8 mouse cellular contexts compared by ENCODE assay signal in genomic region chr11:115779038-115779571, GRCm38 (mm10). TPM values are rescaled to one million over a fixed set of nuclear protein-coding genes. Genes with fewer than 3 reads are reported as not detected.
DNase-seq lines count a peak whose midpoint lies in the region; ATAC-seq and TF ChIP-seq lines count a peak whose summit lies in the region.

No protein-coding gene starts in this region.

- H3K4me3 ChIP-seq in MEL (ENCODE audit: control insufficient read depth in 1 of 2, insufficient read depth in 1 of 2, low read depth in 2 of 2, low read length in 2 of 2), result no peak overlapping the region
- H3K4me3 ChIP-seq in brown adipose tissue, adult 24 weeks (ENCODE audit: insufficient read depth, low read depth, low read length), result no peak overlapping the region
- H3K4me3 ChIP-seq in hindbrain, embryonic 12.5 days, result no peak overlapping the region

- no peak for TF ChIP-seq POLR2A in MEL (IDR thresholded peaks at IDR 0.05; ENCODE audit: control insufficient read depth in 1 of 2, insufficient read depth in 1 of 2, low read depth in 1 of 2, low read length in 2 of 2, poor library complexity in 1 of 2)

- peaks cover 0 to 9% of the 10 kb centered on the region in 2 experiments; a peak in 3 of 4 replicates for H3K36me3 ChIP-seq in MEL (ENCODE audit: control insufficient read depth in 1 of 2, insufficient read depth in 2 of 2, low read length in 2 of 2)
- H3K36me3 ChIP-seq in hindbrain, embryonic 12.5 days, result no peaks in the 10 kb centered on the region

- no peaks in the 10 kb centered on the region for H3K9me3 ChIP-seq in MEL (replicated peaks; ENCODE audit: insufficient read depth, low read length)
- H3K9me3 ChIP-seq in hindbrain, embryonic 12.5 days (replicated peaks), result no peaks in the 10 kb centered on the region

- H3K79me2 ChIP-seq in MEL (ENCODE audit: control insufficient read depth, insufficient read depth, low read length, poor library complexity), result no peaks in the 10 kb centered on the region; the same call in 1 of the 2 replicates

- H3K27me3 ChIP-seq in MEL (ENCODE audit: control insufficient read depth in 1 of 2, insufficient read depth in 2 of 2, low read length in 2 of 2), result no peaks in the 10 kb centered on the region
- H3K27me3 ChIP-seq in hindbrain, embryonic 12.5 days, result no peaks in the 10 kb centered on the region

- 10% methylated on average over 9 of the region's 9 CpGs for WGBS in hindbrain, embryonic 12.5 days

- H3K9ac ChIP-seq in MEL (ENCODE audit: control insufficient read depth, low read depth, low read length, poor library complexity, severe bottlenecking), result peak overlapping the region; percentile 29
- H3K9ac ChIP-seq in hindbrain, embryonic 12.5 days, result peak overlapping the region; percentile 38; the same call in 1 of the 2 replicates

- TF ChIP-seq CTCF in MEL (IDR thresholded peaks at IDR 0.05 in 2 of 3, conservative IDR thresholded peaks at IDR 0.05 in 1 of 3; ENCODE audit: control insufficient read depth in 1 of 3, insufficient read depth in 1 of 3, low read depth in 2 of 3, low read length in 3 of 3, poor library complexity in 1 of 3, severe bottlenecking in 1 of 3), result no peak

- ATAC-seq in hindbrain, embryonic 12.5 days (ENCODE audit: low FRiP score), result peak; percentile 78

- peak overlapping the region; percentile 32 for H3K4me2 ChIP-seq in hindbrain, embryonic 12.5 days (replicated peaks)

- H3K4me1 ChIP-seq in MEL (ENCODE audit: control insufficient read depth in 1 of 2, insufficient read depth in 2 of 2, low read length in 2 of 2), result peaks cover 11 to 14% of the 10 kb centered on the region in 2 experiments; a peak in 3 of 4 replicates
- H3K4me1 ChIP-seq in brown adipose tissue, adult 24 weeks (ENCODE audit: control insufficient read depth, insufficient read depth, insufficient read length, low read length), result peaks cover 36% of the 10 kb centered on the region
- peaks cover 80% of the 10 kb centered on the region for H3K4me1 ChIP-seq in hindbrain, embryonic 12.5 days

- peak in 1 of 2 experiments; percentile 28; a peak in 1 of 4 replicates for TF ChIP-seq EP300 in MEL (IDR thresholded peaks at IDR 0.05; ENCODE audit: low read depth in 1 of 2, low read length in 2 of 2)

- DNase-seq in MEL (ENCODE audit: low read depth, low spot score), result peak; percentile 50
- DNase-seq in gastrocnemius, adult 18-20 months (ENCODE audit: low spot score), result peak; percentile 87
- DNase-seq in layer of hippocampus, postnatal 14 days (ENCODE audit: low spot score in 2 of 2), result peak; percentile 50 to 55
- peak; percentile 97 for DNase-seq in lung, postnatal 25 days (ENCODE audit: low spot score)
- peak; percentile 71 to 77 for DNase-seq in right cerebral cortex, postnatal 10 days (ENCODE audit: low spot score in 2 of 2)
- DNase-seq in yolk sac, embryonic 10.5 days (ENCODE audit: low spot score), result peak; percentile 67

- no peak for TF ChIP-seq RAD21 in MEL (IDR thresholded peaks at IDR 0.05; ENCODE audit: low read depth, low read length)

- peak overlapping the region; percentile 33 for H3K27ac ChIP-seq in MEL (ENCODE audit: control insufficient read depth, low read depth, low read length)
- peak overlapping the region; percentile 76 for H3K27ac ChIP-seq in brown adipose tissue, adult 24 weeks (replicated peaks; ENCODE audit: low read depth, low read length)
- H3K27ac ChIP-seq in hindbrain, embryonic 12.5 days, result peak overlapping the region; percentile 83

TF ChIP-seq in MEL, 35 proteins besides CTCF, POLR2A, EP300 and RAD21:
- TF ChIP-seq ELF1 (IDR thresholded peaks at IDR 0.05; ENCODE audit: low read depth, low read length) (peak; percentile 17; the same call in 1 of the 2 replicates), HCFC1 (IDR thresholded peaks at IDR 0.05; ENCODE audit: low read depth, low read length) (no peak), BHLHE40 (IDR thresholded peaks at IDR 0.05; ENCODE audit: borderline replicate concordance, low read depth, low read length) (no peak)

RNA-seq across cellular contexts. Expression of gene Tmem94, which starts 13.9 kb away (rescaled TPM):
- 23.2 and 26.2 TPM in 2 replicates for total RNA-seq in MEL (2012; rRNA removed)
- 10 to 100 TPM; 38.9 to 64.4 TPM for polyA plus RNA-seq in MEL (2012; ENCODE audit: insufficient read depth in 1 of 2, insufficient read length in 2 of 2, low read depth in 1 of 2, low replicate concordance in 2 of 2, missing spikeins in 1 of 2)
- 18.0 and 23.0 TPM in 2 replicates for polyA plus RNA-seq in brown adipose tissue, adult 24 weeks (2012; ENCODE audit: insufficient read depth, insufficient read length, missing spikeins)
- 10 to 100 TPM; 85.1 to 88.2 TPM for total RNA-seq in gastrocnemius, adult 18-20 months (2021)
- polyA plus RNA-seq in hindbrain, embryonic 12.5 days (2016; fragmentation: Nextera tagmentation; extraction: Ambion mirVana), result 41.6 and 42.1 TPM in 2 replicates
- total RNA-seq in layer of hippocampus, postnatal 14 days (2021), result 10 to 100 TPM; 37.8 to 42.3 TPM

RNA-seq across cellular contexts. Expression of gene Caskin2, which starts 34.3 kb away (rescaled TPM):
- total RNA-seq in MEL (2012; rRNA removed), result 6.5 and 6.8 TPM in 2 replicates
- 10 to 100 TPM in 1 of 2 experiments, not detected in 1; 10.9 TPM for polyA plus RNA-seq in MEL (2012; ENCODE audit: insufficient read depth in 1 of 2, insufficient read length in 2 of 2, low read depth in 1 of 2, low replicate concordance in 2 of 2, missing spikeins in 1 of 2)
- 8.8 and 10.4 TPM in 2 replicates for polyA plus RNA-seq in brown adipose tissue, adult 24 weeks (2012; ENCODE audit: insufficient read depth, insufficient read length, missing spikeins)
- 10 to 100 TPM; 13.1 to 18.2 TPM for total RNA-seq in gastrocnemius, adult 18-20 months (2021)
- 17.2 and 17.9 TPM in 2 replicates for polyA plus RNA-seq in hindbrain, embryonic 12.5 days (2016; fragmentation: Nextera tagmentation; extraction: Ambion mirVana)
- 10 to 100 TPM; 22.0 to 24.8 TPM for total RNA-seq in layer of hippocampus, postnatal 14 days (2021)

RNA-seq across cellular contexts. Expression of gene Tsen54, which starts 35.4 kb away (rescaled TPM):
- 55.5 and 72.0 TPM in 2 replicates for total RNA-seq in MEL (2012; rRNA removed)
- 10 to 100 TPM in 1 of 2 experiments, not detected in 1; 55.8 TPM for polyA plus RNA-seq in MEL (2012; ENCODE audit: insufficient read depth in 1 of 2, insufficient read length in 2 of 2, low read depth in 1 of 2, low replicate concordance in 2 of 2, missing spikeins in 1 of 2)
- 6.1 and 6.8 TPM in 2 replicates for polyA plus RNA-seq in brown adipose tissue, adult 24 weeks (2012; ENCODE audit: insufficient read depth, insufficient read length, missing spikeins)
- 1 to 10 TPM; 5.0 to 6.5 TPM for total RNA-seq in gastrocnemius, adult 18-20 months (2021)
- polyA plus RNA-seq in hindbrain, embryonic 12.5 days (2016; fragmentation: Nextera tagmentation; extraction: Ambion mirVana), result 27.1 and 28.8 TPM in 2 replicates
- 10 to 100 TPM; 12.4 to 15.0 TPM for total RNA-seq in layer of hippocampus, postnatal 14 days (2021)

RNA-seq across cellular contexts. Expression of gene Llgl2, which starts 44.7 kb away (rescaled TPM):
- total RNA-seq in MEL (2012; rRNA removed), result 13.7 and 15.9 TPM in 2 replicates
- polyA plus RNA-seq in MEL (2012; ENCODE audit: insufficient read depth in 1 of 2, insufficient read length in 2 of 2, low read depth in 1 of 2, low replicate concordance in 2 of 2, missing spikeins in 1 of 2), result 10 to 100 TPM in 1 of 2 experiments, not detected in 1; 22.6 TPM
- 4.0 and 5.5 TPM in 2 replicates for polyA plus RNA-seq in brown adipose tissue, adult 24 weeks (2012; ENCODE audit: insufficient read depth, insufficient read length, missing spikeins)
- 1 to 10 TPM; 6.3 to 8.1 TPM for total RNA-seq in gastrocnemius, adult 18-20 months (2021)
- polyA plus RNA-seq in hindbrain, embryonic 12.5 days (2016; fragmentation: Nextera tagmentation; extraction: Ambion mirVana), result 4.0 and 6.1 TPM in 2 replicates
- 1 to 10 TPM; 2.3 to 3.2 TPM for total RNA-seq in layer of hippocampus, postnatal 14 days (2021)

Comparison
In these comparisons a context has a peak if more than half of its experiments do, and no peak if none do; other contexts are left out.
1. H3K27ac ChIP-seq: peak in every context shown above with its lines; median percentile 83 in hindbrain, embryonic 12.5 days; 76 in brown adipose tissue, adult 24 weeks; 33 in MEL.